Mouse (Mus musculus): ENCODE results near the gene Hbq1a. TPM values are rescaled to one million over a fixed set of nuclear protein-coding genes. Genes with fewer than 3 reads are reported as not detected.

Hbq1a gene
- polyA plus RNA-seq, 1 experiment from 2014 or later = 0.89 TPM

DNA sequence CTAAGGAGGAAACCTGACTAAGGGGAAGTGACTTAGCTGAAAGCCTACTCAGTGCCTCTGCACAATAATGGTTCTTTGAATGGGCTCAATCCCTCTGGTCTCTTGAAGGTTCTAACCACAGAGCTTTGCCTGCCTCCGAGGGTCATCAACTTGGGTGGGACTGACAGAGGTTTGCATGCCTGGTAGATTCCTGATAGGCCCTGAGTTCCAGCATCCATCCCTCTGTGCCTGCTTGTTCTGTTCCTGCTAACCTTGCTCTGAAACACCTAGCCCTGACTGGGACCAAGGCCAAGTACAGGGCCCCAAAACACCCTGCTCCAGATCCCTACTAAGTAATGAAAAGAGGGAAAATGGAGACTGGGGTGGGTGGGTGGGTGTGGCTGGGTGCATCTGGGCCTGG, 3.6 kb downstream of the Hbq1a start:
- Histone ChIP-seq H3K9me3 (no peaks in the 10 kb centered on the region), H3K36me3 (no peaks in the 10 kb centered on the region), H3K27me3 (replicated peaks) (no peaks in the 10 kb centered on the region), H3K4me3 (replicated peaks) (no peak overlapping the region), H3K4me1 (no peaks in the 10 kb centered on the region), H3K27ac (no peak overlapping the region), H3K9ac (no peak overlapping the region), H3K4me2 (no peak overlapping the region)
- no peak for ATAC-seq (ENCODE audit: insufficient read depth, low FRiP score, low read depth)
- 87% methylated on average over 1 of the region's 1 CpGs for WGBS

DNA sequence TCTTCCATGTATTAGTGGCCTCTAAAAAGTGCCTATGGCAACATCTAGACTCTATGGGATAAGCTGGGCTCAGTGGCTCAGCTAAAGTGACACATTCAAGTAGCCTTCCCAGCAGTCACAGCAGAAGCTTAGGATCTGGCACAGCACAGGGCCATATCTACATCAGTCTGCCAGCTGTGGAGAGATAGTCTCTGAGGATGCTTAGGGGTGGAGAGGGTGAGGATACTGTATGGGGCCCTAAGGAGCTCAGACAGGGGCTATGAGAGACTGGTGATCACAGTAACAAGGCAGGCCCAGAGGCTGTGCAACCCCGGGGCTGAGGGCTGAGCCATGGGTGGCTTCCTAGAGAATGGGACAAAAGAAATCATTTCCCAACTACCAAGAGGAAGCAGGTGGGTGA, 7.1 kb downstream of the Hbq1a start:
- H3K36me3 ChIP-seq = no peaks in the 10 kb centered on the region
- no peaks in the 10 kb centered on the region for H3K27me3 ChIP-seq (replicated peaks)
- no peak overlapping the region for H3K4me2 ChIP-seq
- no peak overlapping the region for H3K9ac ChIP-seq
- 67% methylated on average over 1 of the region's 1 CpGs for WGBS
- no peak for ATAC-seq (ENCODE audit: insufficient read depth, low FRiP score, low read depth)
- H3K4me3 ChIP-seq (replicated peaks) = no peak overlapping the region
- H3K27ac ChIP-seq = no peak overlapping the region
- H3K9me3 ChIP-seq = no peaks in the 10 kb centered on the region
- H3K4me1 ChIP-seq = no peaks in the 10 kb centered on the region

DNA sequence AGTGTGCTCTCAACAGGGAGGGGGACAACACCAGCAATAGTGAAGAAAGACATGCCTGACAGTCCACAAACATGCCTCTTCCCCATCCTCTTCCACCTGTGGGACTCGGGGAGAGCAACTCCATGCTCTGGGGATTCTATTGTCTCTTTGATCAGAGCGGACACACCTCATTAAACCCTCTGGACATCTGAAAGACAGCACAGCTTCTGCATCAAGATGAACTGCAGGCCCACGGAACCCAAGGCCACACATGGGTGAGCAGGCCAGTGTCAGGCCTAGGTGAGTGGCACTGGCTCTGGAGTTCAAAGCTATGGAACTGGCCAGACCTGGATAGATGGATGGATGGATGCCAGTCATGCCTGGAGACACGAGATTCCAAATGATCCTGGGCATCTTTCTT, 9.6 kb downstream of the Hbq1a start:
- Histone ChIP-seq H3K27ac (no peak overlapping the region), H3K36me3 (no peaks in the 10 kb centered on the region), H3K27me3 (replicated peaks) (no peaks in the 10 kb centered on the region), H3K4me2 (no peak overlapping the region), H3K9me3 (no peaks in the 10 kb centered on the region), H3K4me1 (no peaks in the 10 kb centered on the region), H3K9ac (no peak overlapping the region), H3K4me3 (replicated peaks) (no peak overlapping the region)
- ATAC-seq (ENCODE audit: insufficient read depth, low FRiP score, low read depth) = no peak
- 57% methylated on average over 4 of the region's 4 CpGs for whole genome bisulfite sequencing

DNA sequence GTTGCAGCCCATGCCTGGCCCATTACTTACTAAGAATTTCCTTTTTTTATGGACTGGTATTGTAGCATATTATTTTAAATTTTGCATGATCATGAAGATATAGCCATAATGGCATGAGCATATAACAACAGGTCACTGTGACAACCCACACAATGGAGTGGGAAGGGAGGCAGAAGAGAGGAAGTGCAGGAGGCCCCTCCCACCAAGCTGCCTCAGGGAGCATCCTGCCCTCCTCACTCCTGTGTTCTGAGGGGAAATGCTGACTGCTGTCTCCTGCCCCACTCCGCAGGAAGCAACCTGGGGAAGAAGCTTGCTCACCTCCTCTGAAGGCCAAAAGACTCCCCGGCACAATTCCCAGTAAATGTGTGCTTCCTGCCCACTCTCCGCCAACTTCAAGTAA, 10.1 kb downstream of the Hbq1a start:
- Histone ChIP-seq H3K27ac (no peak overlapping the region), H3K4me2 (no peak overlapping the region), H3K4me1 (no peaks in the 10 kb centered on the region), H3K4me3 (replicated peaks) (no peak overlapping the region), H3K36me3 (no peaks in the 10 kb centered on the region), H3K9ac (no peak overlapping the region), H3K9me3 (no peaks in the 10 kb centered on the region), H3K27me3 (replicated peaks) (no peaks in the 10 kb centered on the region)
- no peak for ATAC-seq (ENCODE audit: insufficient read depth, low FRiP score, low read depth)
- 71% methylated on average over 3 of the region's 3 CpGs for WGBS

DNA sequence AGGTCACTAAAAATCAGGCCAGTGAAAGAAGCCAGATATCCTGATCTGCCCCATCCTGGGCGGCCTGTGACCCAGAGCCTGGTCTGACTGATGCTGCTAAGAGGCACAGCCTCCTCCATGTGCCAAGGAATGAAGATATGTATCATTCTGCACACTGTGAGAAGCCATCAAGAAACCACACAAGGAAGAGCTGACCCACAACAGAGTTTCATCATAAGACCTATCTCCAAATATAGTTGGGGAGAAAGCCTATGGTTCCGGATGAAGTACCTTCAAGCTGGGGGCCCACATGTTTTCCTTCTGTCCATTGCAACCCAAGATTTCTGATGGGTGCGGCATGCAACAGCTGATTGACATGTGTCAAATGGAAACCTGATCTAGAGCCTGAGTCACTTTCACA, 16.1 kb downstream of the Hbq1a start:
- Histone ChIP-seq H3K4me3 (replicated peaks) (no peak overlapping the region), H3K9ac (no peak overlapping the region), H3K36me3 (no peaks in the 10 kb centered on the region), H3K27me3 (replicated peaks) (no peaks in the 10 kb centered on the region), H3K4me2 (no peak overlapping the region), H3K4me1 (no peaks in the 10 kb centered on the region), H3K27ac (no peak overlapping the region), H3K9me3 (no peaks in the 10 kb centered on the region)
- no peak for ATAC-seq (ENCODE audit: insufficient read depth, low FRiP score, low read depth)
- 82% methylated on average over 3 of the region's 3 CpGs for WGBS

DNA sequence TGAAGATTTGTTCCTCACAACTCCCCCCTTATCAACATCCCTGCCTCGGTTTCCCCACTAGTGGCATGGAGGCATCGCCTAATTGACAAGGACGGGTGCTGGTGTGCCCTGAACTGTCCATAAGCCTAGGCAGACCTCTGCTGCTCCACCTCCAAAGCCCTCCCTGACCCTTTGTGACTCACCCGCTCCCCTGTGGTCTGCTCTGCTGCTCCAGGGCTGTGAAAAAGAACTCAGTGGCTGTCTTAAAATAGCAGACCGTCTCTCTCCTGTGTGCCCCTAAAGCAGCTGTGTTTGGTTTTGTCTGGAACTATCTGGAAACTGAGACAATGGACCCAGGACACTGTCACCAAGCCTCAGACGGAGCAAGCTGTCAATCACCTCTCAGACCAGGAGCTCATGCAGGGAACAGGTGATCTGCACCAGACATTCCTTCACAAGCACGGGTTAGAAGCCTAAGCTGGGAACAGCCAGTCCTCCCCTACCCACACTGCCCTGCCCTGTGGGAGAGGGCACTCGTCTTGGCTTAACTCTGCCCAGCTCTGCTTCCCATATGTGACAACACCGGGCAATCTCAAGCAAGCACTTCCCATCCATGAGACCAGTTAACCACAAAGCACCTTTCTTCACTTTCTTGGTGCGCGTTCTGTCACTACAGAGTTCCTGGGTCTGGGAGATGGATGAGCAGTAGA, 20.8 kb downstream of the Hbq1a start:
- H3K4me1 ChIP-seq = no peaks in the 10 kb centered on the region
- H3K36me3 ChIP-seq = no peaks in the 10 kb centered on the region
- 68% methylated on average over 11 of the region's 11 CpGs for WGBS
- no peak overlapping the region for H3K4me2 ChIP-seq
- no peak overlapping the region for H3K27ac ChIP-seq
- no peaks in the 10 kb centered on the region for H3K27me3 ChIP-seq (replicated peaks)
- no peak for ATAC-seq (ENCODE audit: insufficient read depth, low FRiP score, low read depth)
- no peak overlapping the region for H3K4me3 ChIP-seq (replicated peaks)
- no peaks in the 10 kb centered on the region for H3K9me3 ChIP-seq
- H3K9ac ChIP-seq = no peak overlapping the region

DNA sequence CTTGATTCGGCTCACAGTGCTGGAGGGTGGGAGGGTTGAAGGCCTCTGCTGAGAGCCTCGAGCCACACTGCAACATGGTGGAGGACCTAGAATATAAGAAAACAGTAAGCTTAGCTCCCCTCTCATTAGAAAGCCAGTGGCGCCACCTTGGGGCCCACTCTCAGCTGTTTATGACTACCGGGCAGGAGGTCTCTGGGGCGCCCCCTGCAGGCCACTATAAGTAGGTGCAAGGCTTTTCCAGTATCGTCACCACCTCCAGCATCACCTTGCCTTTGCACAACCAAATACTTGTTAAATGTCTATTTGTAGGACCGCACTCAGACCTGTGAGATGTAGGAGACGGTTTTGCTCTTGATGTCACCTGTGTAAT, 21.3 kb downstream of the Hbq1a start:
- H3K27ac ChIP-seq = no peak overlapping the region
- 33% methylated on average over 8 of the region's 8 CpGs for WGBS
- no peak overlapping the region for H3K4me2 ChIP-seq
- H3K4me1 ChIP-seq = no peaks in the 10 kb centered on the region
- no peak overlapping the region for H3K9ac ChIP-seq
- H3K36me3 ChIP-seq = no peaks in the 10 kb centered on the region
- H3K4me3 ChIP-seq (replicated peaks) = no peak overlapping the region
- ATAC-seq (ENCODE audit: insufficient read depth, low FRiP score, low read depth) = 0 out of 2 replicates have a peak, but pooled peaks have one; percentile 9
- H3K9me3 ChIP-seq = no peaks in the 10 kb centered on the region
- no peaks in the 10 kb centered on the region for H3K27me3 ChIP-seq (replicated peaks)

DNA sequence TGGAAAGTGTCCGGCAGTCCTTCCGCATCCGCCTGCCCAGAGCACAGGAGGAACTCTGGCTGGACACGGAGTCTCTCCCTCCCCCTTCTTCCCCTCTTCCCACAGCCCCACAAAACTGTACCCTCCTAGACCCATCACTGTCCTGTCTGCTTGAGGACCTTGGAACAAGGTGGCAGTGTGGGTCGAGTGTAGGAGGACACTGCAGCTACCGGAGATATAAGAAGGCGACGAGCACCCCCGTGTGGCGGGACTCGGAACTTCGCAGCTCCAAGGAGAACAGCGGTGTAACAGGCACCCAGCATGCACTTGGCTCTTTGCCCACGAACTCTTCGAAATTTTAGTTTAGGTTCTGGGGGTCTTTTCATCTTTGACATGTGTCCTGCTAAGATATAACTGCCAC, 24.7 kb downstream of the Hbq1a start:
- no peaks in the 10 kb centered on the region for H3K9me3 ChIP-seq
- H3K36me3 ChIP-seq = no peaks in the 10 kb centered on the region
- peak overlapping the region; percentile 28 for H3K4me3 ChIP-seq (replicated peaks)
- H3K4me1 ChIP-seq = no peaks in the 10 kb centered on the region
- no peak overlapping the region for H3K9ac ChIP-seq
- ATAC-seq (ENCODE audit: insufficient read depth, low FRiP score, low read depth) = peak; percentile 77; the same call in 1 of the 2 replicates
- WGBS = 11% methylated on average over 15 of the region's 15 CpGs
- H3K4me2 ChIP-seq = peak overlapping the region; percentile 58
- H3K27me3 ChIP-seq (replicated peaks) = no peaks in the 10 kb centered on the region
- H3K27ac ChIP-seq = no peak overlapping the region

DNA sequence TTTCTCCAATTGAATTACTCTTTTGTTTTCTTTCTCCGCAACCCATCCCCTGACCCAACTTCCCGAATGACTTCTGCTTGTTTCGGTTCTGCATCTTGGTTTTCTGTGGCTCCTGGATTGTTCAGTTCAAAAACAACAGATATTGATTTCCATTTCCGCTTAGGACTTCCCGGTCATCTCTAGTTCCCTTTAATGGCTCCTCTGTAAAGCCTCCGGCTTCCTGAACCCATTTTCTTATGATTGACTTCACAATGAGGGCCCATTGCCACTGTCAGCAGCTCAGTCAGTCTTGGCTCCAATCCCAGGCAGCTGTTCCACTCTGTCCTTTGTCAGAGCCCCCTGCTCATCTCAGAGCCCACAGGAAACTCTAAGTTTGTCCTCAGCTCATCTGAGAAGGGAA, 31.2 kb downstream of the Hbq1a start:
- Histone ChIP-seq H3K9ac (no peak overlapping the region), H3K36me3 (no peaks in the 10 kb centered on the region), H3K9me3 (no peaks in the 10 kb centered on the region), H3K4me3 (replicated peaks) (no peak overlapping the region), H3K4me1 (no peaks in the 10 kb centered on the region), H3K27me3 (replicated peaks) (no peaks in the 10 kb centered on the region), H3K27ac (peak overlapping the region; percentile 21; the same call in 1 of the 2 replicates), H3K4me2 (no peak overlapping the region)
- WGBS = 44% methylated on average over 6 of the region's 6 CpGs
- ATAC-seq (ENCODE audit: insufficient read depth, low FRiP score, low read depth) = no peak

DNA sequence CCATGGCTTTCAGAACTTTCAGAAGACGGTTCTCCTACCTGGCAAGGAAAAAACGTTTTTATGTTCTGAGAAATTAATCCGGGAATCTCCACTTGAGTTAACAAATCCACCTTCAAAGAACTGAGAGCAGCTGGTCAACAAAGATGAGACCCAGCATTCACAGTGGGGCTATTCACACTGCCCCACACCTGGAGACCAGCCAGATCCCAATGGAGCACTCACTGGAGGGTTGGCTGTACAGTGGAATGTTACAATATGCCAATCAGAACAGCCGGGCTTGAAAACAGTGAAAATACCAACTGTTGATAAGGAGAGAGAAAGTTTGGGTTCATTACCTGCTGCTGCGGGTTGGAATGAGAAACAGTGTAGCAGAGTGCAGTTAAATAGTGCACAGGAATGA, 32.0 kb downstream of the Hbq1a start:
- 46% methylated on average over 5 of the region's 5 CpGs for WGBS
- no peak overlapping the region for H3K9ac ChIP-seq
- no peak for ATAC-seq (ENCODE audit: insufficient read depth, low FRiP score, low read depth)
- no peak overlapping the region for H3K4me2 ChIP-seq
- H3K27ac ChIP-seq = no peak overlapping the region
- no peak overlapping the region for H3K4me3 ChIP-seq (replicated peaks)
- H3K36me3 ChIP-seq = no peaks in the 10 kb centered on the region
- no peaks in the 10 kb centered on the region for H3K4me1 ChIP-seq
- H3K9me3 ChIP-seq = no peaks in the 10 kb centered on the region
- no peaks in the 10 kb centered on the region for H3K27me3 ChIP-seq (replicated peaks)

DNA sequence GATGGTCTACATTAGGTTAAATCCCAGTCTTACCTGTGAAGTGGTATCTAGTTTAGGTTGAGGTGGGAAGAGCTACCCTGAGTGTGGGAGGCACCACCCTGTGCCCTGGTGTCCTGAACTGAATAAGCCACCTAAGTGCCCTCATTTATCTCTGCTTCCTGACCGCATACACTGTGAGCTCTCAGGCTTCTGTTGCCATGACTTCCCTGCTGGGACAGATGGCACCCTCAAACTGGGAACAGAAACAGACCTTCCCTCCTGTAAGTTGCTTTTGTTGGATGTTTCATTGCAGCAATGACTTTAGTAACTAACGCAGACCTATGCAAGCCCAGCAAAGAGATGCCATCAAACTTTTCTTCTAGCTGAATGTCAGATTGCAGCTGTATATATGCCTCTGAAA, 33.4 kb downstream of the Hbq1a start:
- no peak overlapping the region for H3K4me2 ChIP-seq
- no peak for ATAC-seq (ENCODE audit: insufficient read depth, low FRiP score, low read depth)
- H3K27me3 ChIP-seq (replicated peaks) = no peaks in the 10 kb centered on the region
- H3K4me1 ChIP-seq = no peaks in the 10 kb centered on the region
- no peak overlapping the region for H3K4me3 ChIP-seq (replicated peaks)
- no peak overlapping the region for H3K27ac ChIP-seq
- no peaks in the 10 kb centered on the region for H3K36me3 ChIP-seq
- no peaks in the 10 kb centered on the region for H3K9me3 ChIP-seq
- no peak overlapping the region for H3K9ac ChIP-seq
- 66% methylated on average over 2 of the region's 2 CpGs for WGBS

DNA sequence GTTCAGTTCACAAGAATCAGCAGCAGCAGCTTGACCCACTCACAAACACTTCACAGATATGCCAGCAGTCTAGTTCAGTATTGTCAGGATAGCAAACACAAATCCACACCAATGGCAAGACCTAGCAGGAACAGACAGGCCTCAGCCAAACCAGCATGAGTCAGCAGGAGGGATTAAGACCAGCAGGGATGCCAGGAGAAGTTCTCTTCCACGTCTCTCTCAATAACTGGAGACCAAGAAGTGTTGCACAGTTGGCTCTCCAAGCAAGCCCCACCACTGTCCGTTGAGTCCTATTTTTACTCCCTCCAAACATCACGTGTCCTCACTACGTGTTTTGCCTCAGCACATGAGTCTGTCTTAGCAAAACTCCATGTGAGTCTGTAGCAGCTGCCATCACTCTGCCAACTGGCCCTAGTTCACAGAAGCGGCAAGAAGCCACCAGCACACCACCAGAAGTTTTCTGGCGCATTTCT, 36.6 kb downstream of the Hbq1a start:
- WGBS = 86% methylated on average over 6 of the region's 6 CpGs
- Histone ChIP-seq H3K27ac (no peak overlapping the region), H3K36me3 (no peaks in the 10 kb centered on the region)

DNA sequence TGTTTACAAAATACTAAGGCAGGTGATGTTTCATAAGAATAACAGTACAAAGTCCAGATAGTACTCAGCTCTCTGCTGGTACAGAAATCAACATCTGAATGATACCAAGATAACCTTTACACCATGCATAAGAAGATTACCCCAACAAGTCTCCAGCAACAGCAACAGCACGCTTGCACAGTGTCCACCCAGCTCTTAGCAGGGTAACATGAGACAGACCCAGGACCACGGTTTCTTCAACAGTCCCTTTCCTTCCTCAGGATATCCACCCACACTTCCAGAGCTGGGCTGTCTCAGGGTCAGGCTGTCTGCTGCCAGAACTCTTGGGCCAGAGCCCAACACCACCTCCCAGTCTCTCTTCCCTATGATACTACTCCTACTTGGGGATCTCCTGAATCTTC, 39.3 kb downstream of the Hbq1a start:
- no peak for ATAC-seq (ENCODE audit: insufficient read depth, low FRiP score, low read depth)
- WGBS = 45% methylated on average over 2 of the region's 2 CpGs
- H3K4me3 ChIP-seq (replicated peaks) = no peak overlapping the region

More for the DNA sequence above, 36.6 kb downstream of the Hbq1a start:
- Histone ChIP-seq H3K4me2 (no peak overlapping the region), H3K27me3 (replicated peaks) (no peaks in the 10 kb centered on the region), H3K9ac (no peak overlapping the region), H3K4me1 (peaks cover 3% of the 10 kb centered on the region; the same call in 1 of the 2 replicates), H3K4me3 (replicated peaks) (no peak overlapping the region), H3K9me3 (no peaks in the 10 kb centered on the region)
- no peak for ATAC-seq (ENCODE audit: insufficient read depth, low FRiP score, low read depth)

More for the DNA sequence above, 39.3 kb downstream of the Hbq1a start:
- Histone ChIP-seq H3K9me3 (no peaks in the 10 kb centered on the region), H3K27me3 (replicated peaks) (no peaks in the 10 kb centered on the region), H3K9ac (no peak overlapping the region), H3K4me2 (no peak overlapping the region), H3K4me1 (peaks cover 3% of the 10 kb centered on the region; the same call in 1 of the 2 replicates), H3K27ac (no peak overlapping the region), H3K36me3 (no peaks in the 10 kb centered on the region)
